Mouse (Mus musculus) heart, embryonic 15.5 days (tissue): ENCODE measurements around the gene Smyd3. TPM values are rescaled to one million over a fixed set of nuclear protein-coding genes. Genes with fewer than 3 reads are reported as not detected.

ENCODE experiments used
- ATAC-seq: fragments of 200-750 bp; cut with Nextera tagmentation; replicated peaks from 2 replicates; pipeline ENCODE4 v1.8.0; 2017; ENCODE audit warnings: low read depth, moderate TSS enrichment; ENCODE audit not compliant: insufficient number of reproducible peaks, insufficient read depth, low FRiP score
- H3K27ac ChIP-seq: fragments of 300-500 bp; sonication (generic); 2 replicates; pipeline ENCODE4 v1.5.1; 2015; ENCODE audit warnings: mild to moderate bottlenecking, inconsistent platforms
- H3K27me3 ChIP-seq: fragments of 300-500 bp; sonication (generic); 2 replicates; pipeline ENCODE4 v1.6.1; 2015; ENCODE audit warnings: inconsistent platforms
- H3K36me3 ChIP-seq: fragments of 300-500 bp; sonication (generic); 2 replicates; pipeline ENCODE4 v1.6.1; 2015; ENCODE audit warnings: mild to moderate bottlenecking, inconsistent platforms
- H3K4me1 ChIP-seq: fragments of 300-500 bp; sonication (generic); replicated peaks from 2 replicates; pipeline ENCODE4 v1.6.1; 2015; ENCODE audit warnings: inconsistent platforms
- H3K4me2 ChIP-seq: fragments of 300-500 bp; sonication (generic); 2 replicates; pipeline ENCODE4 v1.6.1; 2015; ENCODE audit warnings: inconsistent platforms, mild to moderate bottlenecking, moderate library complexity
- H3K4me3 ChIP-seq: fragments of 300-500 bp; sonication (generic); 2 replicates; pipeline ENCODE4 v1.5.1; 2015; ENCODE audit warnings: mild to moderate bottlenecking, inconsistent platforms
- H3K9ac ChIP-seq: fragments of 300-500 bp; sonication (generic); 2 replicates; pipeline ENCODE4 v1.6.1; 2015; ENCODE audit warnings: mild to moderate bottlenecking, inconsistent platforms
- H3K9me3 ChIP-seq: fragments of 300-500 bp; sonication (generic); replicated peaks from 2 replicates; pipeline ENCODE4 v1.6.1; 2016; ENCODE audit warnings: inconsistent platforms
- WGBS: fragments of 180-500 bp; shearing (Covaris S2); methylation state at CpG from one replicate; pipeline ENCODE4 v1.1.7; 2015; ENCODE audit warnings: mixed read lengths; 5-methylcytosine and 5-hydroxymethylcytosine counted together
- polyA plus RNA-seq: library from polyadenylated mRNA; unstranded; fragments of >200 nt; fragmentation: Nextera tagmentation; extraction: Ambion mirVana; gene quantifications from 2 replicates; pipeline ENCODE4 v1.2.1, GENCODE M21; 2015

Gene Smyd3
- polyA plus RNA-seq, 1 experiment from 2014 or later, result 9.1 TPM

GRCm38 (mm10) chr1:179023486-179023885, 494.4 kb downstream of the Smyd3 start:
- no peak for ATAC-seq
- Histone ChIP-seq H3K36me3 (no peaks in the 10 kb centered on the region), H3K9me3 (no peaks in the 10 kb centered on the region), H3K4me1 (peaks cover 12% of the 10 kb centered on the region), H3K27ac (no peak overlapping the region), H3K4me3 (no peak overlapping the region), H3K4me2 (no peak overlapping the region), H3K9ac (no peak overlapping the region), H3K27me3 (no peaks in the 10 kb centered on the region)
- 78% methylated on average over 7 of the region's 7 CpGs for WGBS

GRCm38 (mm10) chr1:179017428-179017827, 500.4 kb downstream of the Smyd3 start:
- no peak overlapping the region for H3K4me2 ChIP-seq
- no peak overlapping the region for H3K27ac ChIP-seq
- no peaks in the 10 kb centered on the region for H3K27me3 ChIP-seq
- H3K9ac ChIP-seq, result no peak overlapping the region
- ATAC-seq, result no peak
- H3K4me3 ChIP-seq, result no peak overlapping the region
- peaks cover 6% of the 10 kb centered on the region for H3K4me1 ChIP-seq
- H3K9me3 ChIP-seq, result no peaks in the 10 kb centered on the region
- WGBS, result 94% methylated on average over 10 of the region's 10 CpGs
- H3K36me3 ChIP-seq, result no peaks in the 10 kb centered on the region

GRCm38 (mm10) chr1:179013021-179013420, 504.8 kb downstream of the Smyd3 start:
- no peak for ATAC-seq
- Histone ChIP-seq H3K27me3 (no peaks in the 10 kb centered on the region), H3K9me3 (no peaks in the 10 kb centered on the region), H3K36me3 (no peaks in the 10 kb centered on the region), H3K4me1 (peaks cover 21% of the 10 kb centered on the region), H3K4me2 (no peak overlapping the region), H3K4me3 (no peak overlapping the region), H3K27ac (peak overlapping the region; percentile 75; the same call in 1 of the 2 replicates), H3K9ac (no peak overlapping the region)

GRCm38 (mm10) chr1:179012273-179012672, 505.6 kb downstream of the Smyd3 start:
- peak; percentile 83 for ATAC-seq
- 41% methylated on average over 4 of the region's 4 CpGs for WGBS
- Histone ChIP-seq H3K27ac (peak overlapping the region; percentile 75), H3K27me3 (no peaks in the 10 kb centered on the region), H3K9ac (no peak overlapping the region), H3K36me3 (no peaks in the 10 kb centered on the region), H3K9me3 (no peaks in the 10 kb centered on the region), H3K4me3 (no peak overlapping the region), H3K4me1 (peaks cover 21% of the 10 kb centered on the region), H3K4me2 (no peak overlapping the region)

GRCm38 (mm10) chr1:179010756-179011155, 507.1 kb downstream of the Smyd3 start:
- H3K36me3 ChIP-seq, result no peaks in the 10 kb centered on the region
- no peaks in the 10 kb centered on the region for H3K9me3 ChIP-seq
- H3K4me2 ChIP-seq, result no peak overlapping the region
- 94% methylated on average over 3 of the region's 3 CpGs for WGBS
- ATAC-seq, result no peak
- H3K9ac ChIP-seq, result no peak overlapping the region
- H3K27ac ChIP-seq, result no peak overlapping the region
- H3K4me3 ChIP-seq, result no peak overlapping the region
- no peaks in the 10 kb centered on the region for H3K27me3 ChIP-seq
- peaks cover 21% of the 10 kb centered on the region for H3K4me1 ChIP-seq

- Histone ChIP-seq H3K27ac (no peak overlapping the region), H3K4me2 (no peak overlapping the region), H3K9ac (no peak overlapping the region), H3K4me1 (peaks cover 21% of the 10 kb centered on the region), H3K4me3 (no peak overlapping the region), H3K36me3 (no peaks in the 10 kb centered on the region), H3K9me3 (no peaks in the 10 kb centered on the region), H3K27me3 (no peaks in the 10 kb centered on the region)
- WGBS, result 70% methylated on average over 3 of the region's 3 CpGs
- ATAC-seq, result no peak
Measured at GRCm38 (mm10) chr1:179009911-179010310, 507.9 kb downstream of the Smyd3 start.

- Histone ChIP-seq H3K36me3 (no peaks in the 10 kb centered on the region), H3K9ac (no peak overlapping the region), H3K27ac (no peak overlapping the region), H3K9me3 (no peaks in the 10 kb centered on the region), H3K27me3 (no peaks in the 10 kb centered on the region), H3K4me3 (no peak overlapping the region), H3K4me2 (no peak overlapping the region), H3K4me1 (no peaks in the 10 kb centered on the region)
- 60% methylated on average over 7 of the region's 7 CpGs for WGBS
- ATAC-seq, result no peak
Measured at GRCm38 (mm10) chr1:179004133-179004866, 513.5 kb downstream of the Smyd3 start.

- no peak overlapping the region for H3K9ac ChIP-seq
- 80% methylated on average over 5 of the region's 5 CpGs for WGBS
- H3K4me1 ChIP-seq, result no peaks in the 10 kb centered on the region
- H3K4me2 ChIP-seq, result no peak overlapping the region
- H3K27ac ChIP-seq, result no peak overlapping the region; the same call in 1 of the 2 replicates
- H3K27me3 ChIP-seq, result no peaks in the 10 kb centered on the region
- H3K4me3 ChIP-seq, result no peak overlapping the region
- no peaks in the 10 kb centered on the region for H3K9me3 ChIP-seq
- no peak for ATAC-seq
- H3K36me3 ChIP-seq, result no peaks in the 10 kb centered on the region
Measured at GRCm38 (mm10) chr1:179003406-179004132, 514.3 kb downstream of the Smyd3 start.

GRCm38 (mm10) chr1:178999876-179000528, 517.8 kb downstream of the Smyd3 start:
- no peak for ATAC-seq
- H3K4me1 ChIP-seq, result 0 out of 2 replicates have a peak, but pooled peaks cover 2% of the 10 kb centered on the region
- 60% methylated on average over 9 of the region's 9 CpGs for WGBS
- no peak overlapping the region for H3K27ac ChIP-seq
- H3K4me2 ChIP-seq, result no peak overlapping the region
- no peak overlapping the region for H3K9ac ChIP-seq
- no peak overlapping the region for H3K4me3 ChIP-seq
- H3K36me3 ChIP-seq, result no peaks in the 10 kb centered on the region
- no peaks in the 10 kb centered on the region for H3K9me3 ChIP-seq
- no peaks in the 10 kb centered on the region for H3K27me3 ChIP-seq

- H3K9ac ChIP-seq, result no peak overlapping the region
- H3K9me3 ChIP-seq, result no peaks in the 10 kb centered on the region
- H3K4me1 ChIP-seq, result 0 out of 2 replicates have a peak, but pooled peaks cover 2% of the 10 kb centered on the region
- H3K36me3 ChIP-seq, result no peaks in the 10 kb centered on the region
- ATAC-seq, result no peak
- H3K27me3 ChIP-seq, result no peaks in the 10 kb centered on the region
- H3K4me3 ChIP-seq, result no peak overlapping the region
- H3K4me2 ChIP-seq, result no peak overlapping the region
- no peak overlapping the region for H3K27ac ChIP-seq
- 53% methylated on average over 4 of the region's 4 CpGs for WGBS
Measured at GRCm38 (mm10) chr1:178997870-178998269, 520.0 kb downstream of the Smyd3 start.

- H3K4me2 ChIP-seq, result no peak overlapping the region
- no peak overlapping the region for H3K9ac ChIP-seq
- H3K9me3 ChIP-seq, result no peaks in the 10 kb centered on the region
- no peaks in the 10 kb centered on the region for H3K27me3 ChIP-seq
- ATAC-seq, result no peak
- H3K36me3 ChIP-seq, result no peaks in the 10 kb centered on the region
- WGBS, result 57% methylated on average over 7 of the region's 7 CpGs
- H3K4me1 ChIP-seq, result peaks cover 9% of the 10 kb centered on the region; the same call in 1 of the 2 replicates
- no peak overlapping the region for H3K27ac ChIP-seq
- no peak overlapping the region for H3K4me3 ChIP-seq
Measured at GRCm38 (mm10) chr1:178994263-178994662, 523.6 kb downstream of the Smyd3 start.
